Mouse (Mus musculus): ENCODE results near the gene H2afb2.

H2afb2 gene

DNA sequence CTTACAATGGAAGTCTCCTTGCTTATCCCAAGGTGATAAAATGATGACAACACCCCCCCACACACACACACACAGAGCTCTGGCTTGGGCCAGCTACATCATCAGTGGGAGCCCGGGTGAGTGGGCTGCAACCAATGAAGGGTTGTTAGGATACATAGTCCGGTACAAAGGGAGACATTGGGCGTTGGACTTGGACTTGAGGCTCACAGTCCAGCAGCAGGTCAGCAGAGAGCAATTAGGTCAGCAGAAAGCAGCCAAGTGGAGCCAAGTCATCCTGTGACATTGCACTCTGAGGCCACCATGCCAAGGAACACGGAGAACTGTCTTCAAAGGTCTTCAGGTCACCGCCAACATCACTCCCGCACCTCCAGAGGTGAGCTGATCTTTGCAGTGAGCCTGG is at the start of gene H2afb2:
Gene H2afb2, plus strand, starts transcription at position 301 of the 400 bp plus-strand sequence.
- DNase-seq = no peak

Data from cerebellum, postnatal 10 days (tissue).